Mouse (Mus musculus) stomach, postnatal 0 days (tissue): ENCODE data around the gene Ccdc102a.

Experiments
- CTCF ChIP-seq: IDR thresholded peaks from 2 replicates; pipeline ENCODE4 v1.5.1; 2016; ENCODE audit warnings: antibody characterized with exemption, low read depth, mild to moderate bottlenecking, moderate library complexity
- EP300 ChIP-seq: optimal IDR thresholded peaks from 2 replicates; pipeline ENCODE3; 2016; ENCODE audit warnings: antibody characterized with exemption

DNA sequence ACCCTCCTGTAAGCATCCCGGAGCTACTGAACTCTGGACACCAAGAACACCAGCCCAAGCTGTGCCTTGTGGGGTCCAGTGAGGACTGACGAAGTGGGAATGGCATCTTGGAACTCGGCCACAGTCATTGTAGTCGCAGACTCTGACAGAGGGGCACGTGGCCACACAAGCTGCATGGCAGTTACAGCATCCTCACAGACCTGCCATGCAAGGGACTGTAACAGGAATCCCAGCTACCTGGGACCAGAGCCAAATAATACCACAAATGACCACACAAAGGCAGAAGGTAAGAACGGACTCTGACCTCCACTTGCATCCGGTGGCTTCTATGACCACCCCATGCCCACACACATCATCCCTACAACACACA lies 36.5 kb upstream of the Ccdc102a start:
- TF ChIP-seq CTCF (no peak), EP300 (no peak)
